Mouse (Mus musculus): ENCODE results near the gene Bpifc. TPM values are rescaled to one million over a fixed set of nuclear protein-coding genes. Genes with fewer than 3 reads are reported as not detected.

The Bpifc gene
- polyA plus RNA-seq, 1 experiment from 2014 or later = 0.22 TPM

- no peaks in the 10 kb centered on the region; the same call in 1 of the 2 replicates for H3K27me3 ChIP-seq
- no peak overlapping the region for H3K4me2 ChIP-seq
- no peaks in the 10 kb centered on the region for H3K4me1 ChIP-seq
- WGBS = 30% methylated on average over 2 of the region's 2 CpGs
- no peaks in the 10 kb centered on the region for H3K9me3 ChIP-seq
- no peak overlapping the region for H3K4me3 ChIP-seq
- no peak for ATAC-seq (ENCODE audit: borderline replicate concordance, extremely low read depth, low FRiP score, low TSS enrichment)
- no peaks in the 10 kb centered on the region for H3K36me3 ChIP-seq
- no peak overlapping the region for H3K27ac ChIP-seq
- H3K9ac ChIP-seq = no peak overlapping the region
These were observed 43.0 kb downstream of the Bpifc start for GRCm38 (mm10) chr10:85968731-85969130.

DNA sequence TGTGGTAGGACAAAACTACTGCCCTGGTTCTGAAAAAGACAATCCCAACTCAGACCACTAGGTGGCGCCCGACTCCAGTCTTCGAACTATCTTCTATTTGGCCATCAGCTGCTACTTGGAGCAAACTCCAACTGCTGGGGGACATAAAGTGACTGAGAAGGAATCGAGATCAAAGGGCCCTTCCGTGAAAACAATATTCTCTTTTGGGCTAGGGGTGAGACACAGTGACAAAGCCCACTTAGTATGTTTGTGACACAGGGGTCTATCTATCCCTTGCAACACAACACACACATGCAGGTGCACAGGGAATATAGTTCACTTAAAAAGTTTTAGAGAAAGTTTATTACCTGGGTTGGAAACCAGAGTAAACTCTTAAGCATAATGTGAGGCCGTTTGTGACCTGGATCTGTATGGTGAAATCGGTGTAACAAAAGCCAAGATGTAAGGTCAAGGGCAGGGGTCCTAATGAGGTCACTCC is 43.5 kb downstream of the Bpifc start:
- WGBS = 11% methylated on average over 7 of the region's 7 CpGs
- H3K27me3 ChIP-seq = no peaks in the 10 kb centered on the region; the same call in 1 of the 2 replicates
- H3K4me1 ChIP-seq = no peaks in the 10 kb centered on the region
- H3K9ac ChIP-seq = no peak overlapping the region
- no peak overlapping the region for H3K27ac ChIP-seq
- no peaks in the 10 kb centered on the region for H3K36me3 ChIP-seq
- ATAC-seq (ENCODE audit: borderline replicate concordance, extremely low read depth, low FRiP score, low TSS enrichment) = no peak
- H3K4me2 ChIP-seq = no peak overlapping the region
- no peaks in the 10 kb centered on the region for H3K9me3 ChIP-seq
- no peak overlapping the region for H3K4me3 ChIP-seq

GRCm38 (mm10) chr10:85967411-85968156 is 44.1 kb downstream of the Bpifc start:
- no peak overlapping the region for H3K9ac ChIP-seq
- H3K4me2 ChIP-seq = no peak overlapping the region
- no peaks in the 10 kb centered on the region; the same call in 1 of the 2 replicates for H3K27me3 ChIP-seq
- ATAC-seq (ENCODE audit: borderline replicate concordance, extremely low read depth, low FRiP score, low TSS enrichment) = no peak
- no peak overlapping the region for H3K4me3 ChIP-seq
- no peaks in the 10 kb centered on the region for H3K4me1 ChIP-seq
- H3K36me3 ChIP-seq = no peaks in the 10 kb centered on the region
- H3K9me3 ChIP-seq = no peaks in the 10 kb centered on the region
- H3K27ac ChIP-seq = no peak overlapping the region
- 63% methylated on average over 17 of the region's 17 CpGs for WGBS

DNA sequence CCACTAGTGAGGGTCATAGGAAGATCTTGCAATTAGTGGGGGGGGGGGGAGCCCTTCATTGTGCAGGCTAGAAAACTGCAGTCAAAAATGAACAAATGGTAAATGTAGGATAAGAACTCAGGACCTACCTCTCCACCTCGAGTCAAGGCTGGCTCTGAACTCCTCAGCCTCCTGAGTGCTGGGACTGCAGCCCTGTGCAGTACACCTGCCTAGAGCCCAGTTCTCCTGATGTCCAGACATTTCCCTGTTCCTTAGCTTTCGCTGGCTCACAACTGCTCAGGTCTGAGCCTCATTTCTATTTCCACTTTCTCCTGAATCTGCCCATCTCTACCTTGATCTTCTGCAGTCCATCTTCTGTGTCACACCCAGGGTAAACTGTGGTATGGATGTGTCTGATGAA is 45.2 kb downstream of the Bpifc start:
- WGBS = 51% methylated on average over 2 of the region's 2 CpGs
- Histone ChIP-seq H3K9ac (no peak overlapping the region), H3K36me3 (no peaks in the 10 kb centered on the region), H3K9me3 (no peaks in the 10 kb centered on the region), H3K4me1 (no peaks in the 10 kb centered on the region), H3K4me2 (no peak overlapping the region), H3K27me3 (no peaks in the 10 kb centered on the region; the same call in 1 of the 2 replicates), H3K27ac (no peak overlapping the region), H3K4me3 (no peak overlapping the region)
- no peak for ATAC-seq (ENCODE audit: borderline replicate concordance, extremely low read depth, low FRiP score, low TSS enrichment)

- Histone ChIP-seq H3K27me3 (no peaks in the 10 kb centered on the region; the same call in 1 of the 2 replicates), H3K36me3 (no peaks in the 10 kb centered on the region), H3K9ac (no peak overlapping the region), H3K4me2 (no peak overlapping the region), H3K4me3 (no peak overlapping the region), H3K4me1 (no peaks in the 10 kb centered on the region), H3K27ac (no peak overlapping the region), H3K9me3 (no peaks in the 10 kb centered on the region)
- WGBS = 85% methylated on average over 7 of the region's 7 CpGs
- no peak for ATAC-seq (ENCODE audit: borderline replicate concordance, extremely low read depth, low FRiP score, low TSS enrichment)
These were observed 47.4 kb downstream of the Bpifc start for GRCm38 (mm10) chr10:85964316-85964715.

GRCm38 (mm10) chr10:85962897-85963296 is 48.8 kb downstream of the Bpifc start:
- no peaks in the 10 kb centered on the region for H3K36me3 ChIP-seq
- no peaks in the 10 kb centered on the region for H3K9me3 ChIP-seq
- WGBS = 44% methylated on average over 9 of the region's 9 CpGs
- H3K4me3 ChIP-seq = no peak overlapping the region
- no peaks in the 10 kb centered on the region for H3K4me1 ChIP-seq
- H3K27ac ChIP-seq = no peak overlapping the region
- H3K9ac ChIP-seq = no peak overlapping the region
- no peak for ATAC-seq (ENCODE audit: borderline replicate concordance, extremely low read depth, low FRiP score, low TSS enrichment)
- H3K27me3 ChIP-seq = no peaks in the 10 kb centered on the region; the same call in 1 of the 2 replicates
- H3K4me2 ChIP-seq = no peak overlapping the region

GRCm38 (mm10) chr10:85957464-85957950 is 54.2 kb downstream of the Bpifc start, which contains the start of gene Rtcb:
Gene Rtcb, minus strand, starts transcription at chr10:85957823.
- peak within 1 kb of the TSS; percentile 77 for H3K4me3 ChIP-seq
- H3K36me3 ChIP-seq = peaks cover 17% of the 10 kb centered on the region
- under 1% methylated on average over 38 of the region's 38 CpGs for WGBS
- H3K4me2 ChIP-seq = peak within 1 kb of the TSS; percentile 78
- H3K27me3 ChIP-seq = no peaks in the 10 kb centered on the region
- peak; percentile 87 for ATAC-seq (ENCODE audit: borderline replicate concordance, extremely low read depth, low FRiP score, low TSS enrichment)
- peak within 1 kb of the TSS; percentile 60 for H3K27ac ChIP-seq
- H3K9me3 ChIP-seq = no peaks in the 10 kb centered on the region
- peak within 1 kb of the TSS; percentile 82 for H3K9ac ChIP-seq
- peaks cover 24% of the 10 kb centered on the region for H3K4me1 ChIP-seq

- H3K4me1 ChIP-seq = peaks cover 24% of the 10 kb centered on the region
These were observed 54.8 kb downstream of the Bpifc start for GRCm38 (mm10) chr10:85956871-85957419.

GRCm38 (mm10) chr10:85954429-85954828 is 57.3 kb downstream of the Bpifc start:
- 57% methylated on average over 2 of the region's 2 CpGs for WGBS
- no peak overlapping the region for H3K4me3 ChIP-seq
- 0 out of 2 replicates have a peak, but pooled peaks have one; percentile 33 for ATAC-seq (ENCODE audit: borderline replicate concordance, extremely low read depth, low FRiP score, low TSS enrichment)

More at GRCm38 (mm10) chr10:85956871-85957419, 54.8 kb downstream of the Bpifc start:
- WGBS = 2% methylated on average over 20 of the region's 20 CpGs
- Histone ChIP-seq H3K36me3 (peaks cover 22% of the 10 kb centered on the region), H3K27ac (peak overlapping the region; percentile 60), H3K4me3 (peak overlapping the region; percentile 77), H3K4me2 (peak overlapping the region; percentile 78), H3K9ac (peak overlapping the region; percentile 82), H3K27me3 (no peaks in the 10 kb centered on the region), H3K9me3 (no peaks in the 10 kb centered on the region)
- no peak for ATAC-seq (ENCODE audit: borderline replicate concordance, extremely low read depth, low FRiP score, low TSS enrichment)

GRCm38 (mm10) chr10:85953401-85953800 is 58.3 kb downstream of the Bpifc start:
- no peak overlapping the region for H3K4me3 ChIP-seq
- no peak overlapping the region for H3K4me2 ChIP-seq
- H3K9ac ChIP-seq = no peak overlapping the region
- 64% methylated on average over 3 of the region's 3 CpGs for WGBS
- H3K27me3 ChIP-seq = no peaks in the 10 kb centered on the region
- ATAC-seq (ENCODE audit: borderline replicate concordance, extremely low read depth, low FRiP score, low TSS enrichment) = no peak
- no peaks in the 10 kb centered on the region for H3K9me3 ChIP-seq
- H3K36me3 ChIP-seq = peaks cover 55% of the 10 kb centered on the region
- peaks cover 24% of the 10 kb centered on the region for H3K4me1 ChIP-seq
- H3K27ac ChIP-seq = no peak overlapping the region

More at GRCm38 (mm10) chr10:85954429-85954828, 57.3 kb downstream of the Bpifc start:
- Histone ChIP-seq H3K4me2 (no peak overlapping the region), H3K4me1 (peaks cover 24% of the 10 kb centered on the region), H3K9ac (no peak overlapping the region), H3K9me3 (no peaks in the 10 kb centered on the region), H3K27ac (peak overlapping the region; percentile 69), H3K36me3 (peaks cover 45% of the 10 kb centered on the region), H3K27me3 (no peaks in the 10 kb centered on the region)

GRCm38 (mm10) chr10:85951765-85952443 is 59.8 kb downstream of the Bpifc start:
- no peaks in the 10 kb centered on the region for H3K9me3 ChIP-seq
- no peak overlapping the region for H3K27ac ChIP-seq
- no peaks in the 10 kb centered on the region for H3K27me3 ChIP-seq
- H3K4me2 ChIP-seq = no peak overlapping the region
- no peak overlapping the region for H3K4me3 ChIP-seq
- H3K36me3 ChIP-seq = peaks cover 64% of the 10 kb centered on the region
- H3K4me1 ChIP-seq = peaks cover 24% of the 10 kb centered on the region
- 85% methylated on average over 6 of the region's 6 CpGs for WGBS
- H3K9ac ChIP-seq = no peak overlapping the region
- no peak for ATAC-seq (ENCODE audit: borderline replicate concordance, extremely low read depth, low FRiP score, low TSS enrichment)
